Mouse (Mus musculus) neural tube, embryonic 15.5 days (tissue): ENCODE data around the gene Nme1. TPM values are rescaled to one million over a fixed set of nuclear protein-coding genes. Genes with fewer than 3 reads are reported as not detected.
A peak's percentile ranks its signal among the peaks of the same experiment; 100 is the strongest.

Experiments
- ATAC-seq: fragments of 200-750 bp; cut with Nextera tagmentation; 2 replicates; pipeline ENCODE4 v1.8.0; 2017; ENCODE audit warnings: mild to moderate bottlenecking, moderate TSS enrichment, moderate library complexity; ENCODE audit not compliant: low FRiP score
- H3K27ac ChIP-seq: fragments of 300-500 bp; sonication (generic); replicated peaks from 2 replicates; pipeline ENCODE4 v1.5.1; 2015; ENCODE audit warnings: mild to moderate bottlenecking, inconsistent platforms
- H3K27me3 ChIP-seq: fragments of 300-500 bp; sonication (generic); replicated peaks from 2 replicates; pipeline ENCODE4 v1.6.1; 2015; ENCODE audit warnings: inconsistent platforms
- H3K36me3 ChIP-seq: fragments of 300-500 bp; sonication (generic); 2 replicates; pipeline ENCODE4 v1.6.1; 2015; ENCODE audit warnings: inconsistent platforms
- H3K4me1 ChIP-seq: fragments of 300-500 bp; sonication (generic); 2 replicates; pipeline ENCODE4 v1.6.1; 2015; ENCODE audit warnings: inconsistent platforms
- H3K4me2 ChIP-seq: fragments of 300-500 bp; sonication (generic); 2 replicates; pipeline ENCODE4 v1.6.1; 2015; ENCODE audit warnings: inconsistent platforms, mild to moderate bottlenecking, moderate library complexity
- H3K4me3 ChIP-seq: fragments of 300-500 bp; sonication (generic); replicated peaks from 2 replicates; pipeline ENCODE4 v1.5.1; 2015; ENCODE audit warnings: mild to moderate bottlenecking, inconsistent platforms
- H3K9ac ChIP-seq: fragments of 300-500 bp; sonication (generic); replicated peaks from 2 replicates; pipeline ENCODE4 v1.6.1; 2015; ENCODE audit warnings: mild to moderate bottlenecking, inconsistent platforms
- H3K9me3 ChIP-seq: fragments of 300-500 bp; sonication (generic); replicated peaks from 2 replicates; pipeline ENCODE4 v1.6.1; 2016; ENCODE audit warnings: inconsistent platforms
- WGBS: fragments of 180-500 bp; shearing (Covaris S2); methylation state at CpG from one replicate; pipeline ENCODE4 v1.1.7; 2015; ENCODE audit warnings: mixed read lengths; 5-methylcytosine and 5-hydroxymethylcytosine counted together
- polyA plus RNA-seq: library from polyadenylated mRNA; unstranded; fragments of >200 nt; fragmentation: Nextera tagmentation; extraction: Ambion mirVana; gene quantifications from 2 replicates; pipeline ENCODE4 v1.2.1, GENCODE M21; 2015

Nme1 gene
- polyA plus RNA-seq, 1 experiment from 2014 or later, result 363 TPM

- 83% methylated on average over 8 of the region's 8 CpGs for WGBS
- no peak for ATAC-seq
- no peaks in the 10 kb centered on the region for H3K9me3 ChIP-seq
- no peak overlapping the region for H3K27ac ChIP-seq
- H3K4me1 ChIP-seq, result no peaks in the 10 kb centered on the region
- no peak overlapping the region for H3K9ac ChIP-seq
- no peaks in the 10 kb centered on the region for H3K36me3 ChIP-seq
- no peak overlapping the region for H3K4me3 ChIP-seq
- no peak overlapping the region for H3K4me2 ChIP-seq
- peaks cover 3% of the 10 kb centered on the region; the same call in 1 of the 2 replicates for H3K27me3 ChIP-seq
Observed at GRCm38 (mm10) chr11:93987625-93988327, 19.5 kb upstream of the Nme1 start.

GRCm38 (mm10) chr11:93987026-93987425 lies 18.7 kb upstream of the Nme1 start:
- Histone ChIP-seq H3K9ac (no peak overlapping the region), H3K36me3 (no peaks in the 10 kb centered on the region), H3K27me3 (peaks cover 3% of the 10 kb centered on the region; the same call in 1 of the 2 replicates), H3K4me2 (no peak overlapping the region), H3K4me3 (no peak overlapping the region), H3K4me1 (no peaks in the 10 kb centered on the region), H3K27ac (no peak overlapping the region), H3K9me3 (no peaks in the 10 kb centered on the region)
- 91% methylated on average over 4 of the region's 4 CpGs for WGBS
- no peak for ATAC-seq

GRCm38 (mm10) chr11:93986298-93986697 lies 18.0 kb upstream of the Nme1 start:
- Histone ChIP-seq H3K27me3 (no peaks in the 10 kb centered on the region; the same call in 1 of the 2 replicates), H3K4me2 (no peak overlapping the region), H3K27ac (no peak overlapping the region), H3K9ac (no peak overlapping the region), H3K9me3 (no peaks in the 10 kb centered on the region), H3K4me1 (no peaks in the 10 kb centered on the region), H3K4me3 (no peak overlapping the region), H3K36me3 (no peaks in the 10 kb centered on the region)
- ATAC-seq, result no peak

- no peak for ATAC-seq
- WGBS, result 87% methylated on average over 5 of the region's 5 CpGs
Observed at GRCm38 (mm10) chr11:93985265-93985664, 16.9 kb upstream of the Nme1 start.

GRCm38 (mm10) chr11:93984619-93985018 lies 16.3 kb upstream of the Nme1 start:
- no peak for ATAC-seq
- no peak overlapping the region for H3K4me3 ChIP-seq
- WGBS, result 93% methylated on average over 3 of the region's 3 CpGs

More at GRCm38 (mm10) chr11:93985265-93985664, 16.9 kb upstream of the Nme1 start:
- H3K27ac ChIP-seq, result no peak overlapping the region
- no peaks in the 10 kb centered on the region for H3K9me3 ChIP-seq
- no peaks in the 10 kb centered on the region; the same call in 1 of the 2 replicates for H3K27me3 ChIP-seq
- no peaks in the 10 kb centered on the region for H3K36me3 ChIP-seq
- no peaks in the 10 kb centered on the region for H3K4me1 ChIP-seq
- no peak overlapping the region for H3K4me3 ChIP-seq
- H3K9ac ChIP-seq, result no peak overlapping the region
- H3K4me2 ChIP-seq, result no peak overlapping the region

GRCm38 (mm10) chr11:93979502-93980049 lies 11.3 kb upstream of the Nme1 start:
- ATAC-seq, result no peak
- no peak overlapping the region for H3K4me3 ChIP-seq
- 20% methylated on average over 6 of the region's 6 CpGs for WGBS
- no peaks in the 10 kb centered on the region for H3K4me1 ChIP-seq
- H3K27ac ChIP-seq, result no peak overlapping the region
- H3K27me3 ChIP-seq, result no peaks in the 10 kb centered on the region
- H3K9ac ChIP-seq, result no peak overlapping the region
- no peaks in the 10 kb centered on the region for H3K36me3 ChIP-seq
- H3K9me3 ChIP-seq, result no peaks in the 10 kb centered on the region
- no peak overlapping the region for H3K4me2 ChIP-seq

More at GRCm38 (mm10) chr11:93984619-93985018, 16.3 kb upstream of the Nme1 start:
- no peaks in the 10 kb centered on the region for H3K4me1 ChIP-seq
- H3K9me3 ChIP-seq, result no peaks in the 10 kb centered on the region
- no peak overlapping the region for H3K9ac ChIP-seq
- no peaks in the 10 kb centered on the region for H3K27me3 ChIP-seq
- no peaks in the 10 kb centered on the region for H3K36me3 ChIP-seq
- no peak overlapping the region for H3K4me2 ChIP-seq
- H3K27ac ChIP-seq, result no peak overlapping the region

- no peaks in the 10 kb centered on the region for H3K9me3 ChIP-seq
- no peaks in the 10 kb centered on the region for H3K36me3 ChIP-seq
- H3K4me3 ChIP-seq, result no peak overlapping the region
- no peak overlapping the region for H3K4me2 ChIP-seq
- no peak overlapping the region for H3K9ac ChIP-seq
- no peak for ATAC-seq
- H3K27me3 ChIP-seq, result no peaks in the 10 kb centered on the region
- 86% methylated on average over 5 of the region's 5 CpGs for WGBS
- H3K4me1 ChIP-seq, result peaks cover 8% of the 10 kb centered on the region
- H3K27ac ChIP-seq, result no peak overlapping the region
Observed at GRCm38 (mm10) chr11:93972951-93973350, 4.6 kb upstream of the Nme1 start.

GRCm38 (mm10) chr11:93969799-93970198 lies 1.5 kb upstream of the Nme1 start:
- Histone ChIP-seq H3K27me3 (no peaks in the 10 kb centered on the region), H3K4me1 (peaks cover 22% of the 10 kb centered on the region), H3K27ac (no peak overlapping the region), H3K4me3 (no peak overlapping the region), H3K4me2 (no peak overlapping the region), H3K9me3 (no peaks in the 10 kb centered on the region), H3K36me3 (peaks cover 11% of the 10 kb centered on the region), H3K9ac (no peak overlapping the region)
- no peak for ATAC-seq
- WGBS, result 80% methylated on average over 1 of the region's 1 CpGs

GRCm38 (mm10) chr11:93969171-93969570 lies 850 bp upstream of the Nme1 start:
- no peak overlapping the region for H3K9ac ChIP-seq
- no peak for ATAC-seq
- no peaks in the 10 kb centered on the region for H3K27me3 ChIP-seq
- peaks cover 22% of the 10 kb centered on the region for H3K4me1 ChIP-seq
- H3K27ac ChIP-seq, result peak overlapping the region; percentile 76
- no peaks in the 10 kb centered on the region for H3K9me3 ChIP-seq
- no peak overlapping the region for H3K4me3 ChIP-seq
- 95% methylated on average over 6 of the region's 6 CpGs for WGBS
- peak overlapping the region; percentile 54; the same call in 1 of the 2 replicates for H3K4me2 ChIP-seq
- H3K36me3 ChIP-seq, result peaks cover 17% of the 10 kb centered on the region

GRCm38 (mm10) chr11:93968848-93969128 lies 467 bp upstream of the Nme1 start:
- ATAC-seq, result peak; percentile 2; the same call in 1 of the 2 replicates
- Histone ChIP-seq H3K9me3 (no peaks in the 10 kb centered on the region), H3K9ac (0 out of 2 replicates have a peak overlapping the region, but pooled peaks have one; percentile 9), H3K27ac (peak overlapping the region; percentile 76), H3K36me3 (peaks cover 21% of the 10 kb centered on the region), H3K4me1 (peaks cover 22% of the 10 kb centered on the region), H3K27me3 (no peaks in the 10 kb centered on the region), H3K4me2 (peak overlapping the region; percentile 54), H3K4me3 (peak overlapping the region; percentile 75)
- 48% methylated on average over 6 of the region's 6 CpGs for WGBS

- H3K36me3 ChIP-seq, result peaks cover 33% of the 10 kb centered on the region
- H3K9me3 ChIP-seq, result no peaks in the 10 kb centered on the region
- 5% methylated on average over 11 of the region's 11 CpGs for WGBS
- peak; percentile 19; the same call in 1 of the 2 replicates for ATAC-seq
- peaks cover 22% of the 10 kb centered on the region for H3K4me1 ChIP-seq
- H3K27ac ChIP-seq, result peak overlapping the region; percentile 87
- H3K4me3 ChIP-seq, result peak overlapping the region; percentile 75
- peak overlapping the region; percentile 83 for H3K4me2 ChIP-seq
- H3K9ac ChIP-seq, result peak overlapping the region; percentile 64
- H3K27me3 ChIP-seq, result no peaks in the 10 kb centered on the region
Observed at GRCm38 (mm10) chr11:93967381-93967780, 940 bp downstream of the Nme1 start.

GRCm38 (mm10) chr11:93965391-93965790 lies 2.9 kb downstream of the Nme1 start:
- Histone ChIP-seq H3K27ac (no peak overlapping the region), H3K36me3 (peaks cover 50% of the 10 kb centered on the region)

More at GRCm38 (mm10) chr11:93965391-93965790, 2.9 kb downstream of the Nme1 start:
- Histone ChIP-seq H3K27me3 (no peaks in the 10 kb centered on the region), H3K4me2 (no peak overlapping the region), H3K9ac (no peak overlapping the region), H3K9me3 (no peaks in the 10 kb centered on the region), H3K4me1 (peaks cover 22% of the 10 kb centered on the region), H3K4me3 (no peak overlapping the region)
- no peak for ATAC-seq
- 96% methylated on average over 6 of the region's 6 CpGs for WGBS
